ENCODE assay signal across 8 mouse cellular contexts in the genomic region with DNA sequence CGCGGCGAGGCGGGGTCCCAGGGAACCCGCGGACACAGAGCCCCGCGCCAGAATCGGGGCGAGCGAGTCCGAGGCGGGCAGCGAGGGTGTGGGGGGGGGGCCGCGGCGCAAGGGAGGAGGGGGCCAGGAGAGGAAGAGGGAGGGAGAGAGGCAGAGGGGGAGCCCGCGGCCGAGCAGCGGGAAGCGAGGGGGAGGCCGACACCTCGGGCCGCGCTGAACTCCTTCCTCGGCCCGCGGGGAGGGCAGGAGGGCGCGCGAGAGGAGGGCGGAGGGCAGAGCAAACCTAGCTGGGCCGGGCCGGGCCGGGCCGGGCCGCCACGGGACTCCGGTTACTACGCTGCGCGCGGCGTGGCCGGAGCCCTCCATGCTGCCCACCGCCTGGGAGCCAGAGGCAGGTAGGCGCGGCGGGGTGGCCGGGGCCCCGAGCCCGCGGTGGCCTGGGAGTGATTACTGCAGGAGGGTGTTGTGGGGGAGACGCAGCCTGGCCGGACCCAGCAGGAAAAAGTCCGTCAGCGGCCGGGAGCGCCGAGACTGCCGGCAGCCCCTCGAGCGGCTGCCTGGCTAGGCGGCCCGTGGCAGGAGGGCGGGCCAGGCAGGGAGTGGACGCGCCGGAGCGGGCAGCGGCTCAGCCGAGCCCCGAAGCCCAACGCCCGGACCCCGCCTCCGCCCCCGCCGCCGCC. TPM values are rescaled to one million over a fixed set of nuclear protein-coding genes. Genes with fewer than 3 reads are reported as not detected.
DNase-seq lines count a peak whose midpoint lies in the region; ATAC-seq lines count a peak whose summit lies in the region.

No protein-coding gene starts in this region.

- peak; percentile 46 to 70 for DNase-seq in kidney, postnatal 36 days
- peak; percentile 46 for DNase-seq in midbrain, embryonic 14.5 days
- DNase-seq in MN1 (ENCODE audit: low spot score): no peak
- no peak for DNase-seq in gastrocnemius, adult 8-10 months (ENCODE audit: low spot score in 2 of 2)

- WGBS in heart, embryonic 12.5 days: under 1% methylated on average over 55 of the region's 81 CpGs
- WGBS in midbrain, embryonic 14.5 days: under 1% methylated on average over 72 of the region's 81 CpGs

- peak overlapping the region; percentile 9 for H3K27ac ChIP-seq in heart, embryonic 12.5 days (ENCODE audit: poor library complexity, severe bottlenecking)
- no peak overlapping the region for H3K27ac ChIP-seq in midbrain, embryonic 14.5 days (replicated peaks; ENCODE audit: low read depth, low read length)

- peak overlapping the region; percentile 91 for H3K4me2 ChIP-seq in heart, embryonic 12.5 days
- H3K4me2 ChIP-seq in midbrain, embryonic 14.5 days (ENCODE audit: low read length): peak overlapping the region; percentile 95

- peak overlapping the region; percentile 81 for H3K9ac ChIP-seq in heart, embryonic 12.5 days
- peak overlapping the region; percentile 62 for H3K9ac ChIP-seq in midbrain, embryonic 14.5 days (replicated peaks; ENCODE audit: low read length)

- peak overlapping the region; percentile 46 for H3K4me3 ChIP-seq in erythroblast, embryonic 14.5 days (replicated peaks)
- H3K4me3 ChIP-seq in heart, embryonic 12.5 days: peak overlapping the region; percentile 67
- peak overlapping the region; percentile 47 for H3K4me3 ChIP-seq in midbrain, embryonic 14.5 days (replicated peaks; ENCODE audit: low read depth, low read length)

- peaks cover 8% of the 10 kb centered on the region for H3K4me1 ChIP-seq in erythroblast, embryonic 14.5 days (ENCODE audit: control insufficient read depth)
- peaks cover 51% of the 10 kb centered on the region for H3K4me1 ChIP-seq in heart, embryonic 12.5 days (replicated peaks)
- H3K4me1 ChIP-seq in midbrain, embryonic 14.5 days (ENCODE audit: control insufficient read depth, insufficient read depth, low read length): 0 out of 2 replicates have a peak, but pooled peaks cover 15% of the 10 kb centered on the region

- H3K36me3 ChIP-seq in erythroblast, embryonic 14.5 days (ENCODE audit: control insufficient read depth): no peaks in the 10 kb centered on the region
- H3K36me3 ChIP-seq in heart, embryonic 12.5 days: no peaks in the 10 kb centered on the region
- H3K36me3 ChIP-seq in midbrain, embryonic 14.5 days (ENCODE audit: control insufficient read depth, insufficient read depth, low read length): no peaks in the 10 kb centered on the region

- no peak for ATAC-seq in erythroblast, adult 5-6 weeks (replicated peaks; ENCODE audit: low FRiP score, poor library complexity, severe bottlenecking)
- ATAC-seq in activated CD4-positive, CD25-positive, alpha-beta regulatory T cell, adult 4 months: peak; percentile 33
- peak; percentile 43; the same call in 1 of the 2 replicates for ATAC-seq in heart, embryonic 12.5 days (ENCODE audit: insufficient number of reproducible peaks, low FRiP score)
- ATAC-seq in midbrain, embryonic 14.5 days (ENCODE audit: low FRiP score, low TSS enrichment): no peak

- peaks cover 7% of the 10 kb centered on the region; the same call in 1 of the 2 replicates for H3K9me3 ChIP-seq in erythroblast, embryonic 14.5 days (ENCODE audit: control insufficient read depth, low read length)
- no peaks in the 10 kb centered on the region for H3K9me3 ChIP-seq in heart, embryonic 12.5 days (replicated peaks)
- no peaks in the 10 kb centered on the region for H3K9me3 ChIP-seq in midbrain, embryonic 14.5 days (ENCODE audit: control insufficient read depth, low read length)

- peaks cover 100% of the 10 kb centered on the region for H3K27me3 ChIP-seq in erythroblast, embryonic 14.5 days (ENCODE audit: control insufficient read depth)
- peaks cover 65% of the 10 kb centered on the region for H3K27me3 ChIP-seq in heart, embryonic 12.5 days (replicated peaks)
- H3K27me3 ChIP-seq in midbrain, embryonic 14.5 days (ENCODE audit: control insufficient read depth, insufficient read depth, low read length): peaks cover 44% of the 10 kb centered on the region

RNA-seq across cellular contexts. Expression of a gene that starts 0.8 kb away (rescaled TPM):
- polyA plus RNA-seq in erythroblast, embryonic 14.5 days (2012): 0.22 TPM in 1 of 2 replicates, not detected in the other
- total RNA-seq in erythroblast, adult 5-6 weeks (2015; ENCODE audit: low replicate concordance): not detected in 2 replicates
- total RNA-seq in erythroblast, adult 5-6 weeks (2017; ENCODE audit: low replicate concordance): not detected in 2 replicates
- polyA plus RNA-seq in activated CD4-positive, CD25-positive, alpha-beta regulatory T cell, adult 4 months (2017; shearing (Covaris generic)): not detected
- polyA plus RNA-seq in heart, embryonic 12.5 days (2016; fragmentation: Nextera tagmentation; extraction: Ambion mirVana): not detected in 2 replicates
- polyA plus RNA-seq in midbrain, embryonic 14.5 days (2014; fragmentation: Nextera tagmentation; extraction: Ambion mirVana): not detected in 2 replicates
- total RNA-seq in gastrocnemius, adult 8-10 months (2022): not detected

RNA-seq across cellular contexts. Expression of a gene that starts 0.9 kb away (rescaled TPM):
- polyA plus RNA-seq in erythroblast, embryonic 14.5 days (2012): not detected in 2 replicates
- 0.38 TPM in 1 of 2 replicates, not detected in the other for total RNA-seq in erythroblast, adult 5-6 weeks (2015; ENCODE audit: low replicate concordance)
- total RNA-seq in erythroblast, adult 5-6 weeks (2017; ENCODE audit: low replicate concordance): not detected in 2 replicates
- 10 to 100 TPM; 19.7 to 29.7 TPM for polyA plus RNA-seq in activated CD4-positive, CD25-positive, alpha-beta regulatory T cell, adult 4 months (2017; shearing (Covaris generic))
- polyA plus RNA-seq in heart, embryonic 12.5 days (2016; fragmentation: Nextera tagmentation; extraction: Ambion mirVana): 1.3 and 1.4 TPM in 2 replicates
- 0.08 and 0.46 TPM in 2 replicates for polyA plus RNA-seq in midbrain, embryonic 14.5 days (2014; fragmentation: Nextera tagmentation; extraction: Ambion mirVana)
- total RNA-seq in gastrocnemius, adult 8-10 months (2022): under 1 TPM in 3 of 4 experiments, not detected in 1; 0.20 to 0.43 (median 0.22) TPM

RNA-seq across cellular contexts. Expression of a gene that starts 13.4 kb away (rescaled TPM):
- 2.6 and 3.9 TPM in 2 replicates for polyA plus RNA-seq in erythroblast, embryonic 14.5 days (2012)
- 12.7 and 23.2 TPM in 2 replicates for total RNA-seq in erythroblast, adult 5-6 weeks (2015; ENCODE audit: low replicate concordance)
- 9.1 and 15.7 TPM in 2 replicates for total RNA-seq in erythroblast, adult 5-6 weeks (2017; ENCODE audit: low replicate concordance)
- 10 to 100 TPM; 37.7 to 40.3 TPM for polyA plus RNA-seq in activated CD4-positive, CD25-positive, alpha-beta regulatory T cell, adult 4 months (2017; shearing (Covaris generic))
- 22.6 and 23.1 TPM in 2 replicates for polyA plus RNA-seq in heart, embryonic 12.5 days (2016; fragmentation: Nextera tagmentation; extraction: Ambion mirVana)
- 20.3 and 22.7 TPM in 2 replicates for polyA plus RNA-seq in midbrain, embryonic 14.5 days (2014; fragmentation: Nextera tagmentation; extraction: Ambion mirVana)
- total RNA-seq in gastrocnemius, adult 8-10 months (2022): 1 to 10 TPM; 1.7 to 3.6 (median 2.3) TPM

RNA-seq across cellular contexts. Expression of a gene that starts 16.8 kb away (rescaled TPM):
- 0.49 and 0.74 TPM in 2 replicates for polyA plus RNA-seq in erythroblast, embryonic 14.5 days (2012)
- 23.6 and 25.4 TPM in 2 replicates for total RNA-seq in erythroblast, adult 5-6 weeks (2015; ENCODE audit: low replicate concordance)
- 8.8 and 30.3 TPM in 2 replicates for total RNA-seq in erythroblast, adult 5-6 weeks (2017; ENCODE audit: low replicate concordance)
- polyA plus RNA-seq in activated CD4-positive, CD25-positive, alpha-beta regulatory T cell, adult 4 months (2017; shearing (Covaris generic)): 100 to 1,000 TPM; 117 to 151 TPM
- polyA plus RNA-seq in heart, embryonic 12.5 days (2016; fragmentation: Nextera tagmentation; extraction: Ambion mirVana): 16.6 and 19.4 TPM in 2 replicates
- 18.5 and 19.1 TPM in 2 replicates for polyA plus RNA-seq in midbrain, embryonic 14.5 days (2014; fragmentation: Nextera tagmentation; extraction: Ambion mirVana)
- 10 to 100 TPM; 13.1 to 19.4 (median 17.3) TPM for total RNA-seq in gastrocnemius, adult 8-10 months (2022)

RNA-seq across cellular contexts. Expression of a gene that starts 23.0 kb away (rescaled TPM):
- polyA plus RNA-seq in erythroblast, embryonic 14.5 days (2012): 42.7 and 52.0 TPM in 2 replicates
- total RNA-seq in erythroblast, adult 5-6 weeks (2015; ENCODE audit: low replicate concordance): 100 and 139 TPM in 2 replicates
- 131 and 151 TPM in 2 replicates for total RNA-seq in erythroblast, adult 5-6 weeks (2017; ENCODE audit: low replicate concordance)
- polyA plus RNA-seq in activated CD4-positive, CD25-positive, alpha-beta regulatory T cell, adult 4 months (2017; shearing (Covaris generic)): 1,000 to 10,000 TPM in 1 of 2 experiments, 100 to 1,000 TPM in 1; 945 to 1,075 TPM
- 627 and 649 TPM in 2 replicates for polyA plus RNA-seq in heart, embryonic 12.5 days (2016; fragmentation: Nextera tagmentation; extraction: Ambion mirVana)
- 591 and 597 TPM in 2 replicates for polyA plus RNA-seq in midbrain, embryonic 14.5 days (2014; fragmentation: Nextera tagmentation; extraction: Ambion mirVana)
- 100 to 1,000 TPM; 198 to 243 (median 235) TPM for total RNA-seq in gastrocnemius, adult 8-10 months (2022)

Comparison
In these comparisons a context has a peak if more than half of its experiments do, and no peak if none do; other contexts are left out.
1. ATAC-seq: peak in activated CD4-positive, CD25-positive, alpha-beta regulatory T cell, adult 4 months (single experiment) and heart, embryonic 12.5 days (single experiment); none in erythroblast, adult 5-6 weeks (single experiment) and midbrain, embryonic 14.5 days (single experiment).
2. DNase-seq: peak in kidney, postnatal 36 days (2 of 2) and midbrain, embryonic 14.5 days (single experiment); none in MN1 (single experiment) and gastrocnemius, adult 8-10 months (0 of 2).
3. Peak in every context shown above with its lines, with median percentiles within 50 percentile points of each other: H3K4me3 ChIP-seq.